Mouse (Mus musculus): ENCODE measurements around the gene Pdcd11.

DNA sequence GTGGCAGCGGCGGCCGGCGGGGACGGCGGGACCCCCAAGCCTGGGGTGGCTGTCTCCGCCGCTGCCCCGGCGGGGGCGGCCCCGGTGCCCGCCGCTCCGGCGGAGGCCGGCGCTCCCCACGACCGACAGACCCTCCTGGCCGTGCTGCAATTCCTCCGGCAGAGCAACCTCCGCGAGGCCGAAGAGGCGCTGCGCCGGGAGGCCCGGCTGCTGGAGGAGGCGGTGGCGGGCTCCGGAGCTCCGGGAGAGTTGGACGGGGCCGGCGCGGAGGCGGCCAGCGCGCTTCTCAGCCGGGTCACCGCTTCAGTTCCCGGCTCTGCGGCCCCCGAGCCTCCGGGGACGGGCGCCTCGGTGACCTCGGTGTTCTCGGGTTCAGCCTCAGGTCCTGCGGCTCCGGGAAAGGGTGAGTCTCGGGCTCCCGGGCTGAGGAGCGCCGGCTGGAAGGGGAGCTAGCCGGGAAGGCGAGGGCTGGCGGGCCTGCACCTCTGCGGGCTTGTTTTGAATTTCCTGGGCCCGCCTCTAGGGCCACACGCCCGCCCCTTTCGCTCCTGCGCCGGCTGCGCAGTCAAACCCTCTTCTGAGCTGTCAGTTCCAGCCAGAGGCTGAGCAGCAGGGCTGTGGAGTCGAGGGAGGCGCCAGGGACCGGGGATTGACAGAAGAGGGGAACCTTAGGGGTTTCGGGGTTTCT is 22.5 kb upstream of the Pdcd11 start:
- TF ChIP-seq CTCF (IDR thresholded peaks at IDR 0.05; ENCODE audit: low read depth): peak; percentile 50
- no peak for TF ChIP-seq EP300 (IDR thresholded peaks at IDR 0.05; ENCODE audit: low read depth)
